Mouse (Mus musculus) left cerebral cortex, adult 8-10 months (tissue): ENCODE data around the gene Vrk2. TPM values are rescaled to one million over a fixed set of nuclear protein-coding genes. Genes with fewer than 3 reads are reported as not detected.
A peak's percentile ranks its signal among the peaks of the same experiment; 100 is the strongest.

Experiments used
- DNase-seq, 2 experiments: peaks; one replicate each; pipeline ENCODE4 v3.0.0; 2022; ENCODE audit warnings: low spot score in 2 of 2
- total RNA-seq, 4 experiments: library from RNA; stranded (reverse); gene quantifications; 2 replicates each; pipeline ENCODE4 v1.2.4; 2022

The Vrk2 gene
- total RNA-seq, 4 experiments from 2014 or later, result 2.5 to 4.6 (median 3.7) TPM

GRCm38 (mm10) chr11:26551551-26551950 is 42.2 kb downstream of the Vrk2 start:
- DNase-seq, result no peak

- no peak for DNase-seq
Measured at GRCm38 (mm10) chr11:26537816-26538215, 56.0 kb downstream of the Vrk2 start.

- no peak for DNase-seq
Measured at GRCm38 (mm10) chr11:26533828-26534119, 60.0 kb downstream of the Vrk2 start.

GRCm38 (mm10) chr11:26532994-26533827 is 60.6 kb downstream of the Vrk2 start:
- no peak for DNase-seq

- DNase-seq, result no peak
Measured at GRCm38 (mm10) chr11:26526861-26527260, 66.9 kb downstream of the Vrk2 start.

- DNase-seq, result no peak
Measured at GRCm38 (mm10) chr11:26518991-26519390, 74.8 kb downstream of the Vrk2 start.

- no peak for DNase-seq
Measured at GRCm38 (mm10) chr11:26516086-26516485, 77.7 kb downstream of the Vrk2 start.

- no peak for DNase-seq
Measured at GRCm38 (mm10) chr11:26513683-26514082, 80.1 kb downstream of the Vrk2 start.

GRCm38 (mm10) chr11:26495951-26496350 is 97.8 kb downstream of the Vrk2 start:
- no peak for DNase-seq

- peak; percentile 8 to 24 for DNase-seq
Measured at GRCm38 (mm10) chr11:26489761-26490466, 103.9 kb downstream of the Vrk2 start.

GRCm38 (mm10) chr11:26481691-26482242 is 112.0 kb downstream of the Vrk2 start:
- DNase-seq, result no peak

- no peak for DNase-seq
Measured at GRCm38 (mm10) chr11:26477037-26477739, 116.6 kb downstream of the Vrk2 start.

- DNase-seq, result no peak
Measured at GRCm38 (mm10) chr11:26454081-26454480, 139.7 kb downstream of the Vrk2 start.

- DNase-seq, result no peak
Measured at GRCm38 (mm10) chr11:26452693-26453092, 141.1 kb downstream of the Vrk2 start.

GRCm38 (mm10) chr11:26451228-26451627 is 142.6 kb downstream of the Vrk2 start:
- no peak for DNase-seq

GRCm38 (mm10) chr11:26450636-26451035 is 143.2 kb downstream of the Vrk2 start:
- no peak for DNase-seq

GRCm38 (mm10) chr11:26449789-26450188 is 144.0 kb downstream of the Vrk2 start:
- DNase-seq, result no peak

GRCm38 (mm10) chr11:26444374-26444773 is 149.4 kb downstream of the Vrk2 start:
- DNase-seq, result no peak

GRCm38 (mm10) chr11:26441121-26441520 is 152.7 kb downstream of the Vrk2 start:
- DNase-seq, result no peak

- peak; percentile 12 to 21 for DNase-seq
Measured at GRCm38 (mm10) chr11:26437818-26438217, 156.0 kb downstream of the Vrk2 start.

GRCm38 (mm10) chr11:26434229-26434628 is 159.6 kb downstream of the Vrk2 start:
- no peak for DNase-seq

- no peak for DNase-seq
Measured at GRCm38 (mm10) chr11:26421472-26421871, 172.3 kb downstream of the Vrk2 start.
